Mouse (Mus musculus) midbrain, postnatal 0 days (tissue): ENCODE results near the gene Tecr. TPM values are rescaled to one million over a fixed set of nuclear protein-coding genes. Genes with fewer than 3 reads are reported as not detected.

Source experiments
- ATAC-seq: fragments of 200-750 bp; cut with Nextera tagmentation; 2 replicates; pipeline ENCODE4 v1.8.0; 2017; ENCODE audit warnings: moderate number of reproducible peaks, mild to moderate bottlenecking, moderate TSS enrichment, moderate library complexity; ENCODE audit not compliant: low FRiP score
- DNase-seq: peaks from one replicate; pipeline ENCODE4 v3.0.0-alpha.2; 2015; ENCODE audit warnings: low spot score
- H3K27ac ChIP-seq: fragments of 300-500 bp; sonication (generic); 2 replicates; pipeline ENCODE4 v1.5.1; 2014; ENCODE audit warnings: low read depth, mild to moderate bottlenecking, low read length, mixed read lengths
- H3K27me3 ChIP-seq: fragments of 300-500 bp; sonication (generic); 2 replicates; pipeline ENCODE4 v1.6.1; 2014; ENCODE audit warnings: low read length, control low read depth, mixed read lengths; ENCODE audit not compliant: insufficient read depth
- H3K36me3 ChIP-seq: fragments of 300-500 bp; sonication (generic); 2 replicates; pipeline ENCODE4 v1.6.1; 2014; ENCODE audit warnings: low read length, control low read depth, mixed read lengths; ENCODE audit not compliant: insufficient read depth
- H3K4me1 ChIP-seq: fragments of 300-500 bp; sonication (generic); 2 replicates; pipeline ENCODE4 v1.6.1; 2014; ENCODE audit warnings: mild to moderate bottlenecking, control low read depth, antibody characterized with exemption, low read length, mixed read lengths; ENCODE audit not compliant: insufficient read depth
- H3K4me2 ChIP-seq: fragments of 300-500 bp; sonication (generic); 2 replicates; pipeline ENCODE4 v1.6.1; 2014; ENCODE audit warnings: low read depth, mild to moderate bottlenecking, low read length, mixed read lengths; ENCODE audit not compliant: poor library complexity, severe bottlenecking
- H3K4me3 ChIP-seq: fragments of 300-500 bp; sonication (generic); 2 replicates; pipeline ENCODE4 v1.5.1; 2014; ENCODE audit warnings: low read depth, mild to moderate bottlenecking, low read length, moderate library complexity
- H3K9ac ChIP-seq: fragments of 300-500 bp; sonication (generic); replicated peaks from 2 replicates; pipeline ENCODE4 v1.6.1; 2014; ENCODE audit warnings: mild to moderate bottlenecking, low read length, moderate library complexity, mixed read lengths; ENCODE audit not compliant: poor library complexity, severe bottlenecking
- H3K9me3 ChIP-seq: fragments of 300-500 bp; sonication (generic); 2 replicates; pipeline ENCODE4 v1.6.1; 2016; ENCODE audit warnings: low read length, control low read depth
- CTCF ChIP-seq: IDR thresholded peaks from 2 replicates; pipeline ENCODE4 v1.5.1; 2016; ENCODE audit warnings: antibody characterized with exemption, mild to moderate bottlenecking
- WGBS: fragments of 180-500 bp; shearing (Covaris S2); extraction: QIAGEN DNeasy Blood & Tissue Kit; methylation state at CpG from one replicate; pipeline ENCODE4 v1.1.7; 2014; 5-methylcytosine and 5-hydroxymethylcytosine counted together
- polyA plus RNA-seq: library from polyadenylated mRNA; unstranded; fragments of >200 nt; fragmentation: Nextera tagmentation; extraction: Ambion mirVana; gene quantifications from 2 replicates; pipeline ENCODE4 v1.2.1, GENCODE M21; 2015
- total RNA-seq: library from RNA; depleted of rRNA; stranded (reverse); fragments of >200 nt; gene quantifications from 2 replicates; pipeline ENCODE4 v1.2.3, GENCODE M21; 2014; rRNA removed

Tecr gene
- 1,134 and 1,270 TPM in 2 replicates for total RNA-seq
- 1,433 and 1,533 TPM in 2 replicates for polyA plus RNA-seq

DNA sequence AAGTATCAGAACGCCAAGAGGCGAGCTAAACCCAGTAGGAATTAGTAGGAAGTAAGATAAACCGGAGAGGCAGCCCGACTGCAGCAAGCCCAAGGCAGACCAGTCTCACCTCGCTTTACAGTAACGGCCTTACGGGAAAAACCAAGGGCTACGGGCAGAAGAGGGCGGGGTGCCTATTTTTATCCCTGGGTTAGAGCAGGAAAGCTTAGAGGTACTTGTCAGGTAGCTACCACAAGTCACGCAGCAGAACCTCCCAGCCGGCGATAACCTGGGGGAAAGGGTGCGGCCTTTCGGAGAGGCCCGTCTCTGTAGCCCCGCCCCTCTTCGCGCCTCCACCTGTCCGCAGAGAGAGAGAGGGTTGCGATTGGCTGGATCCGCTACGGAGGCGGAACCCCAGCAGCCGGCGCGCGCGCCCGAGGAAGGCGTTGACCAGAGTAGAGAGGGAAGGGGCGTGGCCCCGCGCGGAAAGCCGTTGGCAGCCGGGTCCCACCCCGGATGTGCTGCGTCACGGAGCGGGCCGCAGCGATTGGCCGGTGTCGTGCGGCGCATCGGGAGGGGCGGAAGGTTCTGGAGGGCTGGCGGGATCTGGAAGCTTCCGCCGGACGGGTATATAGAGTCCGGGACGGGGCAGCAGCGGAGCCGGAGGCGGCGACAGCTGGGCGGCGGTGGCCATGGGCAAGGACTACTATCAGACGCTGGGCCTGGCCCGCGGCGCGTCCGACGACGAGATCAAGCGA, at the start of gene Tecr, which contains the start of gene Dnajb1:
Gene Tecr (minus strand): TSS at position 311 of the 737 bp plus-strand sequence.
Gene Dnajb1 (plus strand): TSS at position 533 of the 737 bp plus-strand sequence.
- under 1% methylated on average over 65 of the region's 69 CpGs for whole genome bisulfite sequencing

DNA sequence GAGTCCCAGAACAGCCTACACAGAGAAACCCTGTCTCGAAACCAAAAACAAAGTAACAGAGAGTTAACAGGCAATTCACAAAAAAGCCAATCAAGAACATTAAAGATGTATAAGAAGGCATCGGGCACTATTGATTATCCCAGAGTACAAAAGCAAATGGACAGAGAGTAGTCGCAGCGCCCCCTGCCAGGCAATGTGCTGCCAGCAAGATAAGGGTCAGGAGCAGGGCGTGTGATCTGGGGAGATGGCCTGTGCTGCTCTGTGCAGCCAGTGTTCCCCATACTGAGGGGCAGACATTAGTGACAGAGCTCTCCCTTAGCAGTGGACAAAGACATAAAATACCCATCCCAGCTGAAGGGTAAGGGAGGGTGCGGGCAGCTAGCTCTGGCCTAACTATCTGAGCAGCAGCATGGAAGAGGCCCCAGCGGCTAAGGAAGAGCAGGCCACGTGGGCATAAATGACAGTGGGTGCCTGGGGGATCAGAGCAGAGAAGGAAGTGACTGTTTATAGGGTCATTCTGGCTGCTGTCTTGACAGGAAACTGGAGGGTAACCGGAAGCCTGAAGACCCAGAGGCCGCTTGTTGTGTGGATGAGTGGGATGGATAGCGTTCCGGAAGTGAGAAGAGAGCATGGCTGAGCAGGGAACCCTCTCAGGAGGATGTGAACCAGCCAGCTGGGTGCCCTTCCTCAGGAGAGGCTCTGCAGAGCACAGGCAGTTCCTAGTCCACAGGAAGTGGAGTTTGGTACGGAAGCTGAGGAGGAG, 48.9 kb upstream of the Tecr start:
- no peak for DNase-seq
- H3K4me1 ChIP-seq = peaks cover 9% of the 10 kb centered on the region; the same call in 1 of the 2 replicates
- no peaks in the 10 kb centered on the region for H3K27me3 ChIP-seq
- TF ChIP-seq CTCF = peak; percentile 39
- 82% methylated on average over 13 of the region's 13 CpGs for whole genome bisulfite sequencing
- no peaks in the 10 kb centered on the region for H3K9me3 ChIP-seq
- no peak for ATAC-seq
- no peak overlapping the region for H3K4me3 ChIP-seq
- H3K36me3 ChIP-seq = no peaks in the 10 kb centered on the region
- H3K4me2 ChIP-seq = no peak overlapping the region
- no peak overlapping the region for H3K27ac ChIP-seq
- no peak overlapping the region for H3K9ac ChIP-seq

More for the DNA sequence above, at the start of gene Tecr, which contains the start of gene Dnajb1:
- Histone ChIP-seq H3K9me3 (no peaks in the 10 kb centered on the region), H3K36me3 (peaks cover 30% of the 10 kb centered on the region), H3K4me1 (0 out of 2 replicates have a peak, but pooled peaks cover 11% of the 10 kb centered on the region), H3K4me2 (peak within 1 kb of the TSS; percentile 82), H3K27ac (peak within 1 kb of the TSS; percentile 96), H3K27me3 (no peaks in the 10 kb centered on the region), H3K4me3 (peak within 1 kb of the TSS; percentile 62), H3K9ac (peak within 1 kb of the TSS; percentile 84)
- DNase-seq (peak; percentile 99), ATAC-seq (peak; percentile 98)
- TF ChIP-seq CTCF = no peak

DNA sequence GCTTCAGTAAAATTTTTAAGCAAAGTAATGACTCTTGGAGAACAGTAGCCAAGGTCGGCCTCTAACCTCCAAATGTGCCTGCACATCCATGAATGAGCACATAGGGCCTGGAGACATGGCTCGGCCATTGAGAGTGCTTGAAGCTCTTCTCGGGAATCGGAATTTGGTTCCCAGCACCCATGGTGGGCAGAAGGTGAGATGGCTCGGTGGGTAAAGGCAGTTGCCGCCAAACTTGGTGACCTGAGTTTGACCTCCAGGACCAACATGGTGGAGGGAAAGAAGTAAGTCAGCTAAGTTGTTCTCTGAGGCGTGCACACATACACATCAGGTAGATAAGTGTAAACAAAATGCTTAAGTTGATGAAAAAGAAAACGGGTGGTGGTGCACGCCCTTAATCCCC, 48.3 kb upstream of the Tecr start:
- TF ChIP-seq CTCF = no peak
- no peak overlapping the region for H3K4me2 ChIP-seq
- ATAC-seq (no peak), DNase-seq (no peak)
- WGBS = 91% methylated on average over 9 of the region's 9 CpGs
- no peak overlapping the region for H3K4me3 ChIP-seq
- H3K9me3 ChIP-seq = no peaks in the 10 kb centered on the region
- no peaks in the 10 kb centered on the region for H3K36me3 ChIP-seq
- no peak overlapping the region for H3K9ac ChIP-seq
- no peak overlapping the region for H3K27ac ChIP-seq
- peaks cover 9% of the 10 kb centered on the region; the same call in 1 of the 2 replicates for H3K4me1 ChIP-seq
- H3K27me3 ChIP-seq = no peaks in the 10 kb centered on the region

GRCm38 (mm10) chr8:83654725-83655124, 47.0 kb upstream of the Tecr start:
- no peak for ATAC-seq
- Histone ChIP-seq H3K4me3 (no peak overlapping the region), H3K27ac (no peak overlapping the region), H3K9me3 (no peaks in the 10 kb centered on the region), H3K27me3 (no peaks in the 10 kb centered on the region), H3K4me2 (no peak overlapping the region), H3K4me1 (peaks cover 9% of the 10 kb centered on the region; the same call in 1 of the 2 replicates), H3K9ac (no peak overlapping the region), H3K36me3 (no peaks in the 10 kb centered on the region)
- TF ChIP-seq CTCF = no peak
- no peak for DNase-seq
- 94% methylated on average over 6 of the region's 6 CpGs for WGBS

- TF ChIP-seq CTCF = no peak
- Histone ChIP-seq H3K36me3 (no peaks in the 10 kb centered on the region), H3K4me3 (peak overlapping the region; percentile 91), H3K9me3 (no peaks in the 10 kb centered on the region), H3K4me1 (peaks cover 9% of the 10 kb centered on the region; the same call in 1 of the 2 replicates), H3K27me3 (no peaks in the 10 kb centered on the region), H3K4me2 (peak overlapping the region; percentile 93), H3K27ac (no peak overlapping the region), H3K9ac (peak overlapping the region; percentile 83)
- WGBS = 55% methylated on average over 10 of the region's 10 CpGs
- DNase-seq = no peak
- no peak for ATAC-seq
These were observed 45.9 kb upstream of the Tecr start for GRCm38 (mm10) chr8:83653662-83654017.
